Mouse (Mus musculus) liver, embryonic 15.5 days (tissue): ENCODE measurements at regions not wholly inside any gene's neighbourhood (a gene's known extent, or its start where the extent isn't known, plus 50 kb on each side); places are given as distances from the start of the nearest gene placed in this dataset.

Experiments
- ATAC-seq: fragments of 200-750 bp; cut with Nextera tagmentation; 2 replicates; pipeline ENCODE4 v1.8.0; 2017; ENCODE audit warnings: moderate number of reproducible peaks, mild to moderate bottlenecking, moderate library complexity; ENCODE audit not compliant: insufficient read depth
- H3K27ac ChIP-seq: fragments of 300-500 bp; sonication (generic); replicated peaks from 2 replicates; pipeline ENCODE4 v1.5.1; 2015; ENCODE audit warnings: mild to moderate bottlenecking, inconsistent platforms
- H3K27me3 ChIP-seq: fragments of 300-500 bp; sonication (generic); 2 replicates; pipeline ENCODE4 v1.6.1; 2015; ENCODE audit warnings: mild to moderate bottlenecking, inconsistent platforms
- H3K36me3 ChIP-seq: fragments of 300-500 bp; sonication (generic); replicated peaks from 2 replicates; pipeline ENCODE4 v1.6.1; 2015; ENCODE audit warnings: moderate library complexity, mild to moderate bottlenecking, inconsistent platforms
- H3K4me1 ChIP-seq: fragments of 300-500 bp; sonication (generic); replicated peaks from 2 replicates; pipeline ENCODE4 v1.6.1; 2015; ENCODE audit warnings: inconsistent platforms
- H3K4me2 ChIP-seq: fragments of 300-500 bp; sonication (generic); 2 replicates; pipeline ENCODE4 v1.6.1; 2015; ENCODE audit warnings: moderate library complexity, mild to moderate bottlenecking, inconsistent platforms
- H3K4me3 ChIP-seq: fragments of 300-500 bp; sonication (generic); replicated peaks from 2 replicates; pipeline ENCODE4 v1.5.1; 2015; ENCODE audit warnings: mild to moderate bottlenecking, inconsistent platforms
- H3K9ac ChIP-seq: fragments of 300-500 bp; sonication (generic); 2 replicates; pipeline ENCODE4 v1.6.1; 2015; ENCODE audit warnings: moderate library complexity, mild to moderate bottlenecking, inconsistent platforms
- H3K9me3 ChIP-seq: fragments of 300-500 bp; sonication (generic); replicated peaks from 2 replicates; pipeline ENCODE4 v1.6.1; 2016; ENCODE audit warnings: inconsistent platforms
- WGBS: fragments of 180-500 bp; shearing (Covaris S2); methylation state at CpG from one replicate; pipeline ENCODE4 v1.1.7; 2015; ENCODE audit warnings: mixed read lengths; ENCODE audit not compliant: insufficient replicate concordance; 5-methylcytosine and 5-hydroxymethylcytosine counted together

DNA sequence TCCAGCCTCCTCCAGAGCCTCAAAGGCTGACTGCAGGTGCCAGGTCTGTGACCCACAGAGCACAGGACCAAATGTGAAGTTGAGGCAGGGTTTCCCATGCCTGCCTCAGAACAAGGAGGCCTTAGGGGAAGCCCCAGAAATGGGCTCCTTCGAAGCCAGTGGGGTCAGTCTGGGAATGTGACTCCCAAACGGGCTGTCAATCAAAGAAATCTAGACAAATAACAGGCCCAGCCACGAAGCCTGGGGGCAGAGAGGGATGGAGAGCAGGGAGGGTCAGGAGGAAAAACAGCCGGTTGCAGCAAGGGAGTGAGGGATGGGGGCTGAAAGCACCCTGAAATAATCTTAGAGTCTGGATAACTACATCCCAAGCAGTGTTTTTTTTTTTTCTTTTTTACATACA, 50.4 kb upstream of the Pkdcc start:
- 28% methylated on average over 4 of the region's 4 CpGs for WGBS
- no peak overlapping the region for H3K27ac ChIP-seq

DNA sequence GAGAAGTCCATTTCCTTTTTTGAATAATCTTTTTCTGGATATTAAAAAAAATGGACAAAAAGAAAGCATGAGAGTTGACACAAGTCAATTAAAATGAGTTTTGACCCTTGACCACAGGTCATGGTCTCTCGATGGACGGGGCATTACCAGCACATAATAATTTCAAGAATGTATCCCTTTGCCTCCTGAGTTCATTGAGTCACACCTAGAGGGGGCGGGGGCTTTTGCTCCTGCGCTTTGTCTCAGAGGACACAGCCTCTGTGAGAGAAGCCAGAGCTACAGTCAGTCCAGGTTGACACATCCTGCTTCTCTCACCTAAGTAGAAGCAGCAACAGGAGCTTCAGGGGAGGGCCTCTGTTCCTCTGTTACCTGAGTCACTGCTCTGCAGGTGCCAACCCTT, 50.0 kb upstream of the Pkdcc start:
- no peaks in the 10 kb centered on the region for H3K27me3 ChIP-seq

More for the DNA sequence above, 50.4 kb upstream of the Pkdcc start:
- Histone ChIP-seq H3K36me3 (no peaks in the 10 kb centered on the region), H3K9me3 (no peaks in the 10 kb centered on the region), H3K4me1 (no peaks in the 10 kb centered on the region), H3K27me3 (no peaks in the 10 kb centered on the region), H3K4me3 (no peak overlapping the region), H3K9ac (no peak overlapping the region), H3K4me2 (no peak overlapping the region)
- no peak for ATAC-seq

More for the DNA sequence above, 50.0 kb upstream of the Pkdcc start:
- Histone ChIP-seq H3K4me2 (no peak overlapping the region), H3K9me3 (no peaks in the 10 kb centered on the region), H3K4me1 (no peaks in the 10 kb centered on the region), H3K4me3 (no peak overlapping the region), H3K9ac (no peak overlapping the region), H3K27ac (no peak overlapping the region), H3K36me3 (no peaks in the 10 kb centered on the region)
- no peak for ATAC-seq
- 48% methylated on average over 4 of the region's 4 CpGs for WGBS
